Mouse (Mus musculus): ENCODE data around the gene Unc79. TPM values are rescaled to one million over a fixed set of nuclear protein-coding genes. Genes with fewer than 3 reads are reported as not detected.

The Unc79 gene
- polyA plus RNA-seq, 1 experiment from 2014 or later: 4.0 TPM

GRCm38 (mm10) chr12:102961066-102961465, 12.4 kb downstream of the Unc79 start:
- H3K27ac ChIP-seq: no peak overlapping the region
- H3K9me3 ChIP-seq: no peaks in the 10 kb centered on the region
- no peak overlapping the region for H3K4me3 ChIP-seq
- 0 out of 2 replicates have a peak, but pooled peaks cover 6% of the 10 kb centered on the region for H3K4me1 ChIP-seq
- no peak overlapping the region for H3K4me2 ChIP-seq (replicated peaks)
- no peak overlapping the region for H3K9ac ChIP-seq
- no peaks in the 10 kb centered on the region for H3K27me3 ChIP-seq (replicated peaks)
- H3K36me3 ChIP-seq: no peaks in the 10 kb centered on the region
- WGBS: 80% methylated on average over 3 of the region's 3 CpGs
- ATAC-seq (ENCODE audit: low FRiP score, low read depth): no peak

GRCm38 (mm10) chr12:102964486-102964885, 15.8 kb downstream of the Unc79 start:
- Histone ChIP-seq H3K36me3 (no peaks in the 10 kb centered on the region), H3K27me3 (replicated peaks) (no peaks in the 10 kb centered on the region), H3K4me3 (no peak overlapping the region), H3K4me2 (replicated peaks) (no peak overlapping the region), H3K27ac (no peak overlapping the region), H3K9ac (no peak overlapping the region), H3K4me1 (0 out of 2 replicates have a peak, but pooled peaks cover 6% of the 10 kb centered on the region), H3K9me3 (no peaks in the 10 kb centered on the region)
- WGBS: 11% methylated on average over 3 of the region's 3 CpGs
- no peak for ATAC-seq (ENCODE audit: low FRiP score, low read depth)

- H3K9ac ChIP-seq: no peak overlapping the region
- H3K9me3 ChIP-seq: no peaks in the 10 kb centered on the region
- H3K27me3 ChIP-seq (replicated peaks): no peaks in the 10 kb centered on the region
- H3K27ac ChIP-seq: no peak overlapping the region
- ATAC-seq (ENCODE audit: low FRiP score, low read depth): no peak
- no peak overlapping the region for H3K4me3 ChIP-seq
- H3K4me2 ChIP-seq (replicated peaks): no peak overlapping the region
- H3K36me3 ChIP-seq: no peaks in the 10 kb centered on the region
- no peaks in the 10 kb centered on the region; the same call in none of the 2 replicates for H3K4me1 ChIP-seq
- WGBS: 25% methylated on average over 4 of the region's 4 CpGs
Measured at GRCm38 (mm10) chr12:102980584-102980983, 31.9 kb downstream of the Unc79 start.

GRCm38 (mm10) chr12:102981543-102981942, 32.9 kb downstream of the Unc79 start:
- Histone ChIP-seq H3K36me3 (no peaks in the 10 kb centered on the region), H3K9me3 (no peaks in the 10 kb centered on the region), H3K9ac (no peak overlapping the region), H3K4me1 (no peaks in the 10 kb centered on the region; the same call in none of the 2 replicates), H3K27ac (no peak overlapping the region), H3K4me3 (no peak overlapping the region), H3K4me2 (replicated peaks) (no peak overlapping the region), H3K27me3 (replicated peaks) (no peaks in the 10 kb centered on the region)
- 83% methylated on average over 3 of the region's 3 CpGs for WGBS
- ATAC-seq (ENCODE audit: low FRiP score, low read depth): no peak

- no peaks in the 10 kb centered on the region for H3K36me3 ChIP-seq
Measured at GRCm38 (mm10) chr12:102985401-102985800, 36.7 kb downstream of the Unc79 start.

GRCm38 (mm10) chr12:102987736-102988135, 39.1 kb downstream of the Unc79 start:
- Histone ChIP-seq H3K9ac (no peak overlapping the region), H3K4me2 (replicated peaks) (no peak overlapping the region), H3K4me3 (no peak overlapping the region), H3K27ac (no peak overlapping the region), H3K36me3 (peaks cover 4% of the 10 kb centered on the region; the same call in 1 of the 2 replicates), H3K27me3 (replicated peaks) (no peaks in the 10 kb centered on the region), H3K9me3 (no peaks in the 10 kb centered on the region), H3K4me1 (no peaks in the 10 kb centered on the region)
- ATAC-seq (ENCODE audit: low FRiP score, low read depth): no peak
- WGBS: 87% methylated on average over 6 of the region's 6 CpGs

More at GRCm38 (mm10) chr12:102985401-102985800, 36.7 kb downstream of the Unc79 start:
- no peaks in the 10 kb centered on the region for H3K27me3 ChIP-seq (replicated peaks)
- no peak overlapping the region for H3K9ac ChIP-seq
- H3K4me1 ChIP-seq: no peaks in the 10 kb centered on the region; the same call in 1 of the 2 replicates
- ATAC-seq (ENCODE audit: low FRiP score, low read depth): no peak
- no peak overlapping the region for H3K4me2 ChIP-seq (replicated peaks)
- H3K27ac ChIP-seq: no peak overlapping the region
- no peak overlapping the region for H3K4me3 ChIP-seq
- no peaks in the 10 kb centered on the region for H3K9me3 ChIP-seq

- no peak overlapping the region for H3K4me3 ChIP-seq
- H3K27me3 ChIP-seq (replicated peaks): no peaks in the 10 kb centered on the region
- H3K9me3 ChIP-seq: no peaks in the 10 kb centered on the region
- WGBS: 41% methylated on average over 4 of the region's 4 CpGs
- H3K4me2 ChIP-seq (replicated peaks): no peak overlapping the region
- no peak overlapping the region for H3K27ac ChIP-seq
- H3K9ac ChIP-seq: no peak overlapping the region
- ATAC-seq (ENCODE audit: low FRiP score, low read depth): no peak
- H3K36me3 ChIP-seq: no peaks in the 10 kb centered on the region
- 0 out of 2 replicates have a peak, but pooled peaks cover 3% of the 10 kb centered on the region for H3K4me1 ChIP-seq
Measured at GRCm38 (mm10) chr12:103008491-103008890, 59.8 kb downstream of the Unc79 start.

GRCm38 (mm10) chr12:103018161-103018560, 69.5 kb downstream of the Unc79 start:
- no peaks in the 10 kb centered on the region for H3K27me3 ChIP-seq (replicated peaks)
- H3K27ac ChIP-seq: no peak overlapping the region
- WGBS: 91% methylated on average over 12 of the region's 12 CpGs
- H3K4me1 ChIP-seq: no peaks in the 10 kb centered on the region
- H3K4me2 ChIP-seq (replicated peaks): no peak overlapping the region
- no peak overlapping the region for H3K9ac ChIP-seq
- H3K36me3 ChIP-seq: peaks cover 3% of the 10 kb centered on the region; the same call in 1 of the 2 replicates
- H3K4me3 ChIP-seq: no peak overlapping the region
- H3K9me3 ChIP-seq: no peaks in the 10 kb centered on the region
- no peak for ATAC-seq (ENCODE audit: low FRiP score, low read depth)

GRCm38 (mm10) chr12:103036692-103037091, 88.0 kb downstream of the Unc79 start:
- ATAC-seq (ENCODE audit: low FRiP score, low read depth): no peak
- H3K4me3 ChIP-seq: no peak overlapping the region
- H3K4me1 ChIP-seq: no peaks in the 10 kb centered on the region
- no peak overlapping the region for H3K27ac ChIP-seq
- no peak overlapping the region for H3K4me2 ChIP-seq (replicated peaks)
- 92% methylated on average over 5 of the region's 5 CpGs for WGBS
- no peak overlapping the region for H3K9ac ChIP-seq
- no peaks in the 10 kb centered on the region for H3K36me3 ChIP-seq
- no peaks in the 10 kb centered on the region for H3K27me3 ChIP-seq (replicated peaks)
- no peaks in the 10 kb centered on the region for H3K9me3 ChIP-seq

- Histone ChIP-seq H3K36me3 (peaks cover 7% of the 10 kb centered on the region), H3K4me2 (replicated peaks) (no peak overlapping the region), H3K4me1 (no peaks in the 10 kb centered on the region), H3K27me3 (replicated peaks) (no peaks in the 10 kb centered on the region), H3K9me3 (0 out of 2 replicates have a peak, but pooled peaks cover 3% of the 10 kb centered on the region), H3K4me3 (no peak overlapping the region), H3K9ac (no peak overlapping the region), H3K27ac (no peak overlapping the region)
- WGBS: 94% methylated on average over 10 of the region's 10 CpGs
- ATAC-seq (ENCODE audit: low FRiP score, low read depth): no peak
Measured at GRCm38 (mm10) chr12:103039332-103039731, 90.7 kb downstream of the Unc79 start.

GRCm38 (mm10) chr12:103040136-103040535, 91.5 kb downstream of the Unc79 start:
- H3K4me3 ChIP-seq: no peak overlapping the region
- H3K4me2 ChIP-seq (replicated peaks): no peak overlapping the region
- no peaks in the 10 kb centered on the region for H3K4me1 ChIP-seq
- H3K36me3 ChIP-seq: peaks cover 7% of the 10 kb centered on the region
- H3K9me3 ChIP-seq: 0 out of 2 replicates have a peak, but pooled peaks cover 3% of the 10 kb centered on the region
- no peak overlapping the region for H3K9ac ChIP-seq
- ATAC-seq (ENCODE audit: low FRiP score, low read depth): no peak
- WGBS: 81% methylated on average over 2 of the region's 2 CpGs
- H3K27me3 ChIP-seq (replicated peaks): no peaks in the 10 kb centered on the region
- no peak overlapping the region for H3K27ac ChIP-seq

GRCm38 (mm10) chr12:103041401-103041800, 92.7 kb downstream of the Unc79 start:
- Histone ChIP-seq H3K27me3 (replicated peaks) (no peaks in the 10 kb centered on the region), H3K36me3 (peaks cover 7% of the 10 kb centered on the region), H3K9ac (no peak overlapping the region), H3K4me3 (no peak overlapping the region), H3K4me1 (no peaks in the 10 kb centered on the region), H3K4me2 (replicated peaks) (no peak overlapping the region), H3K27ac (no peak overlapping the region), H3K9me3 (0 out of 2 replicates have a peak, but pooled peaks cover 3% of the 10 kb centered on the region)
- 91% methylated on average over 3 of the region's 3 CpGs for WGBS
- no peak for ATAC-seq (ENCODE audit: low FRiP score, low read depth)

- Histone ChIP-seq H3K4me1 (no peaks in the 10 kb centered on the region), H3K36me3 (peaks cover 7% of the 10 kb centered on the region), H3K9me3 (0 out of 2 replicates have a peak, but pooled peaks cover 3% of the 10 kb centered on the region), H3K4me2 (replicated peaks) (no peak overlapping the region), H3K4me3 (no peak overlapping the region), H3K27ac (no peak overlapping the region), H3K9ac (no peak overlapping the region), H3K27me3 (replicated peaks) (no peaks in the 10 kb centered on the region)
- WGBS: 90% methylated on average over 5 of the region's 5 CpGs
- ATAC-seq (ENCODE audit: low FRiP score, low read depth): no peak
Measured at GRCm38 (mm10) chr12:103042711-103043110, 94.1 kb downstream of the Unc79 start.

Data from neural tube, embryonic 12.5 days (tissue).